Mouse (Mus musculus) intestine, embryonic 15.5 days (tissue): Measurements from ENCODE around the gene Catsperz. TPM values are rescaled to one million over a fixed set of nuclear protein-coding genes. Genes with fewer than 3 reads are reported as not detected.
A peak's percentile ranks its signal among the peaks of the same experiment; 100 is the strongest.

Source experiments
- ATAC-seq: fragments of 200-750 bp; cut with Nextera tagmentation; 2 replicates; pipeline ENCODE4 v1.8.0; 2017; ENCODE audit warnings: moderate TSS enrichment, moderate library complexity
- H3K27ac ChIP-seq: fragments of 300-500 bp; sonication (generic); 2 replicates; pipeline ENCODE4 v1.5.1; 2015; ENCODE audit warnings: mild to moderate bottlenecking, inconsistent platforms
- H3K27me3 ChIP-seq: fragments of 300-500 bp; sonication (generic); replicated peaks from 2 replicates; pipeline ENCODE4 v1.6.1; 2015; ENCODE audit warnings: inconsistent platforms
- H3K36me3 ChIP-seq: fragments of 300-500 bp; sonication (generic); 2 replicates; pipeline ENCODE4 v1.6.1; 2015; ENCODE audit warnings: inconsistent platforms
- H3K4me1 ChIP-seq: fragments of 300-500 bp; sonication (generic); replicated peaks from 2 replicates; pipeline ENCODE4 v1.6.1; 2015; ENCODE audit warnings: inconsistent platforms
- H3K4me2 ChIP-seq: fragments of 300-500 bp; sonication (generic); replicated peaks from 2 replicates; pipeline ENCODE4 v1.6.1; 2015; ENCODE audit warnings: mild to moderate bottlenecking, inconsistent platforms
- H3K4me3 ChIP-seq: fragments of 300-500 bp; sonication (generic); replicated peaks from 2 replicates; pipeline ENCODE4 v1.5.1; 2015; ENCODE audit warnings: inconsistent platforms
- H3K9ac ChIP-seq: fragments of 300-500 bp; sonication (generic); 2 replicates; pipeline ENCODE4 v1.6.1; 2015; ENCODE audit warnings: inconsistent platforms
- H3K9me3 ChIP-seq: fragments of 300-500 bp; sonication (generic); 2 replicates; pipeline ENCODE4 v1.6.1; 2016; ENCODE audit warnings: inconsistent platforms
- WGBS: fragments of 180-500 bp; shearing (Covaris S2); methylation state at CpG from one replicate; pipeline ENCODE4 v1.1.7; 2015; 5-methylcytosine and 5-hydroxymethylcytosine counted together
- polyA plus RNA-seq: library from polyadenylated mRNA; unstranded; fragments of >200 nt; fragmentation: Nextera tagmentation; extraction: Ambion mirVana; gene quantifications from 2 replicates; pipeline ENCODE4 v1.2.1, GENCODE M21; 2015

Gene Catsperz
- 1.1 and 1.6 TPM in 2 replicates for polyA plus RNA-seq

DNA sequence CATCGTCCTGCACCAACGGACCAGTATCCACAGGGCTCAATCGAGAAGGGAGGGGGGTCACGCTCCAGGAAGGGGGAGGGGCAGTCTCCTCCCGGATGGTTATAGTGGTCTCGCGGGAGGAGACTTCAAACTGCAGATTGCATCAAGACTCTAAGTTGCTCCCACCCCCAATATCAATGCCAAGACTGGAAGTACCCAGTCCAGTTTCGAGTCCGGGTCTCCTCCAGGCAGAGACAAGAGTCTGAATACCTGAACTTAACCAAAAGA lies at the start of gene Catsperz:
TSS of gene Catsperz (minus strand) at position 74 of the 267 bp plus-strand sequence.
- no peak within 1 kb of the TSS for H3K27ac ChIP-seq
- peak within 1 kb of the TSS; percentile 48 for H3K4me2 ChIP-seq
- H3K9me3 ChIP-seq, result no peaks in the 10 kb centered on the region
- peak within 1 kb of the TSS; percentile 6; the same call in 1 of the 2 replicates for H3K9ac ChIP-seq
- no peak for ATAC-seq
- peak within 1 kb of the TSS; percentile 18 for H3K4me3 ChIP-seq
- WGBS, result 3% methylated on average over 9 of the region's 9 CpGs
- no peaks in the 10 kb centered on the region for H3K36me3 ChIP-seq
- H3K4me1 ChIP-seq, result peaks cover 26% of the 10 kb centered on the region
- H3K27me3 ChIP-seq, result peaks cover 56% of the 10 kb centered on the region

DNA sequence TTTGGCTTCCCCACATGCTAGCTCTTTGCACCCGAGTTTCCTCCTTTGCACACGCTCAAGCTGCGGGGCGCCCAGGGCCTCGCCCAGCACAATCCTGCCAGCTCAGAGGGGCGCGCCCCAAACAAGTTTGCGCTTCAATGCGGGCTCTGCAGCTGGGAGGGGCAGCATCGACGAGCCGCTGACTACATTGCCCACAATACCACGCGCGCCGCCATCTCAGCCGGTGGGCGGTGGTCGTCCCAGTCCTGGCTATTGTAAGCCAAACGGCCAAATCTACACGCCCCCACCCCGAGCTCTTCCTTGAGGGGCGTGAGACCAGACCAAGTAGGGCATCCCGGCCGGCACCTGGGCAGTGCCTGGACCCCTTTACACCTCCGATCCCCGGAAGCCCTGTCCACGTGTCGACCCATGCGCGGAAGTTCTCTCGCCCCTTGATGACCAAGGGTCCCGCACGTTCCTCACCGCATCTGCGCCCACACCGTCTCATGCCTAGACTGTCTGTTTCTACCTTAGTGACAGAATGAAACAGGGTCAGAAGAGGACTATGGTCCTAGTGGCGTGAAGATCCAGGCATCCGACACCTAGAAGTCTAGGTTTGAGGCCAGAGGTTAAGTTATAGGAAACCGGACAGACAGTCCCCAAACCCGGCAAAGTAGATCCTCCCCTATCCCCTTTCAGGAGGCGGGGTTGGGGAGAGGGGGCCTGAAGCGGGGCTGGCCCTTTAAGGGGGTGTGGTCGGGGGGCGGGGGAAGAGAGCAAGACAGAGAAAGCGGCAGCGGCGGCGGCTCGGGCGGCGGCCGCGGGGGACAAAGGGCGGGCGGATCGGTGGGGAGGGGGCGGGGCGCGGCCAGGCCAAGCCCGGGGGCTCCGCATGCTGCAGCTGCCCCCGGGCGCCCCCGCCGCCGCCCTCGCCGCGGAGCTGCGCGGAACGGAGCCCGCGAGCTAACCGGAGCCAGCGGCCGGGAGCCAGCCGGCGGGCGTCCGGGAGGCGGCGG lies 49.3 kb upstream of the Catsperz start, which contains the start of gene Ppp1r14b:
TSS of gene Ppp1r14b (plus strand) at position 758 of the 995 bp plus-strand sequence.
- H3K27me3 ChIP-seq, result no peaks in the 10 kb centered on the region
- H3K4me1 ChIP-seq, result peaks cover 69% of the 10 kb centered on the region

DNA sequence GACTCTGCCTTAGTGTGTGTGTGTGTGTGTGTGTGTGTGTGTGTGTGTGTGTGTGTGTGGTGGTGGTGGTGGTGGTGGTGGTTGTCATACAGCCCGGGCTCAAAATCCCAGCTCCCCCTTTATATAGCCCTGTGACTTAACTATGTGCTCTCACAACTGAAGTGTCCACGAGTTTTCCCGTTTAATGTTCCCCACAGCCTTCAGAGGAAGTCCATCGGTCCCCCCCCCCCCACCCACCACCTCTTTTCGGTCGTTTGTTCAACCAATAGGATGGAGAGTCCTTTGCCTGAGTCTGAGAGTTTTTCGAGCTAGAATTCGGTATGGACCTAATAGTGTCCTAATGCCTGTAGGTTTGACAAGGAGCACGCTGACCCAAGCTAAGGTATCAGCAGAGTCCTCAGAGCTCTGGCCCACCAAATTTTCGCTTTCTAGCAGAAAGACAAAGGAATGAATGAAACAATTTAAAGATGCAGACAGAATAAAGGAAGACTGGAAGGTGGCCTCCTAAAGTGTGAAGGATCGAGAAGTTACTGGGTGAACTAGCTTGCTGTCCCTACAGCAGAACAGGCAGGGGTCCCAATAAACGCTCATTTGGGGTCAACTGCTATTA lies 48.5 kb upstream of the Catsperz start:
- WGBS, result 33% methylated on average over 12 of the region's 12 CpGs
- no peaks in the 10 kb centered on the region for H3K27me3 ChIP-seq
- no peak for ATAC-seq
- peak overlapping the region; percentile 55 for H3K4me3 ChIP-seq
- H3K4me2 ChIP-seq, result peak overlapping the region; percentile 88
- peak overlapping the region; percentile 92; the same call in 1 of the 2 replicates for H3K27ac ChIP-seq
- peak overlapping the region; percentile 73 for H3K9ac ChIP-seq
- peaks cover 11% of the 10 kb centered on the region; the same call in 1 of the 2 replicates for H3K36me3 ChIP-seq
- peaks cover 63% of the 10 kb centered on the region for H3K4me1 ChIP-seq
- H3K9me3 ChIP-seq, result no peaks in the 10 kb centered on the region

More for the DNA sequence above, 49.3 kb upstream of the Catsperz start, which contains the start of gene Ppp1r14b:
- peak; percentile 69 for ATAC-seq
- under 1% methylated on average over 72 of the region's 84 CpGs for WGBS
- Histone ChIP-seq H3K9me3 (no peaks in the 10 kb centered on the region), H3K4me3 (peak within 1 kb of the TSS; percentile 55), H3K9ac (peak within 1 kb of the TSS; percentile 73), H3K36me3 (peaks cover 11% of the 10 kb centered on the region; the same call in 1 of the 2 replicates), H3K27ac (peak within 1 kb of the TSS; percentile 92), H3K4me2 (peak within 1 kb of the TSS; percentile 88)

DNA sequence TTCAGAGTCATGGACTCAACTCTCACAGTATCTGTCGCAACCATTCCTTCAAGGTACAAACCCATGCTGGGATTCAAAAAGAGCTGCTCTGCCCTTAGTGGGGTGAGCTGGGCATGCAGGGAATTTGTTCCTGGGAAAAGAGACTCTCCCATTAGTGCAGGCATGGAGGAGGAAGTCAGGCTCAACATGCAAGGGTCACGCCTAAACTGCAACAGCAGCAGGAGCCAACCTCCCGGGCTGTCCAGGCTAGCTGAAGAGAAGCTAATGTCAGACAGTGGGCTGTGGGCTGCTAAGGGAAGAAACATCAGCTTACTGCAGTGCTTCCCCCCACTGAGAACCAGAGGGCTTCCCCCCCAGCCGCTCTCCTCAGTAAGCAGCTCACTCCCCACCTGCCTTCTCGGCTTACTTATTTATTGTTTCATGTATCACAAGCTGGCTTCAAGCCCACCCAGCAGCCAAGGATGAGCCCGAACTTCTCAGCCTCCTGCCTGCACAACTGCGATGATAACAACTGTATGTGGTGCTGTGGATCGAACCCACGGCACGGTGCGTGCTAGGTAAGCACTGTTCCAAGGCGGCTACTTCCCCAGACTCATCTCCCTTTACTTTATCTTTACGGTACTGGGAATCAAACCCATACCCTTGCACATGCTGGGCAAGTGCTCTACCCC lies 47.2 kb upstream of the Catsperz start:
- Histone ChIP-seq H3K4me3 (no peak overlapping the region), H3K9me3 (no peaks in the 10 kb centered on the region), H3K27ac (peak overlapping the region; percentile 49; the same call in 1 of the 2 replicates), H3K4me1 (peaks cover 58% of the 10 kb centered on the region), H3K4me2 (no peak overlapping the region), H3K27me3 (no peaks in the 10 kb centered on the region), H3K9ac (0 out of 2 replicates have a peak overlapping the region, but pooled peaks have one; percentile 10), H3K36me3 (peaks cover 2% of the 10 kb centered on the region; the same call in 1 of the 2 replicates)
- 76% methylated on average over 13 of the region's 13 CpGs for WGBS
- no peak for ATAC-seq

DNA sequence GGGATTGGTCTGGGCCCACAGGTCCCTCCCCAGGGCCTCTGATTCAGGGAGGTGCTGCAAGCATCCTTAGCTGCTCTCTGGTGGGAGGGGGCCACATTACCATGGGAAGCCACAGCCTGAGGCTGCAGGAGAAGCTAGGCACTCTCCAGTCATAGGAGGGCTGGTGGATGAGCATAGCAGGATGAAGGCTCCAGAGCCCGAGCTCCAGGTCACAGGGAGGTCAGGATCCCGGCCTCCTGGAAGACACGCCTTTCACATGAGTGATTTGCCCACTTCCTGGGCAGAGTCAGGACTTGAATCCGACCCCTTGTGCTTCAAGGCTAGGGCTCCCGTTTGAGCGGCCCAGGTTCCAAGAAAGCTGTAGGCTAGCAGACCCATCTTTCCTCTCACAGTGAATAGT lies 46.5 kb upstream of the Catsperz start:
- Histone ChIP-seq H3K9ac (no peak overlapping the region; the same call in 1 of the 2 replicates), H3K27me3 (no peaks in the 10 kb centered on the region), H3K4me1 (peaks cover 58% of the 10 kb centered on the region), H3K36me3 (peaks cover under 1% of the 10 kb centered on the region; the same call in 1 of the 2 replicates), H3K4me3 (no peak overlapping the region), H3K27ac (peak overlapping the region; percentile 92), H3K9me3 (no peaks in the 10 kb centered on the region), H3K4me2 (peak overlapping the region; percentile 72; the same call in 1 of the 2 replicates)
- WGBS, result 24% methylated on average over 6 of the region's 6 CpGs
- ATAC-seq, result no peak

DNA sequence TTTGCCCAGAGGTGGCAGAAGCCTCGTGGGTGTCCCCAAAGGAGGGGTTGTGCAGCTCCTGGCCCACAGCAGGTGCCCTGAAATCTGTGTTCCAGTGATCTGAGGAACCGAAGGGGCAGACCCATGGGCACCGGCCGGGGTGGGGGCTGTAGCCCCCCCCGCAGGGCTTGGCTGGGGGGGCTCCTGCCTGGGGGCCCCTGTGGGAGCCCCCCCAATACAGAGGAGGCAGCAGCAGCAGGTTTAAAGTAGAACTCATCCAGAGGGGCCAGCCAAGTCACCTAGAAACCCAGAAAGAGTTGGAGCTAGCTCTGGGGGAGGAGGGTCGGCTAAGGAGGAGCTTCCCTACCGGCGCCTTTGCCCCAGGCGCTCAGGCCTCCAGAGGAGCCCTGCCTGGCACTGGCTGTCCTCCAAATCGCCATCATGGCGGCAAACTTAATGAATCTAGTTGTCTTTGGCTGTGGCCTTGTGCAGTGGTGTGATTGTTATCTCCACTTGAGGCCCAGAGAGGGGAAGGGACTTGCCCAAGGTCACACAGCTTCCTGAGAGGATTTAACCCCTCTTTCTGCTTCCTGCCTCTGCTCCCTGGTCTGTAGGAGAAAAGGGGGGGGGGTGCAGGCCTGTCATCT lies 45.4 kb upstream of the Catsperz start:
- peaks cover 8% of the 10 kb centered on the region; the same call in 1 of the 2 replicates for H3K36me3 ChIP-seq
- peaks cover 54% of the 10 kb centered on the region for H3K4me1 ChIP-seq
- H3K27ac ChIP-seq, result peak overlapping the region; percentile 92
- no peak for ATAC-seq
- H3K4me2 ChIP-seq, result peak overlapping the region; percentile 72
- H3K27me3 ChIP-seq, result no peaks in the 10 kb centered on the region
- H3K9ac ChIP-seq, result peak overlapping the region; percentile 87
- WGBS, result 28% methylated on average over 11 of the region's 11 CpGs
- no peaks in the 10 kb centered on the region for H3K9me3 ChIP-seq
- H3K4me3 ChIP-seq, result peak overlapping the region; percentile 74

DNA sequence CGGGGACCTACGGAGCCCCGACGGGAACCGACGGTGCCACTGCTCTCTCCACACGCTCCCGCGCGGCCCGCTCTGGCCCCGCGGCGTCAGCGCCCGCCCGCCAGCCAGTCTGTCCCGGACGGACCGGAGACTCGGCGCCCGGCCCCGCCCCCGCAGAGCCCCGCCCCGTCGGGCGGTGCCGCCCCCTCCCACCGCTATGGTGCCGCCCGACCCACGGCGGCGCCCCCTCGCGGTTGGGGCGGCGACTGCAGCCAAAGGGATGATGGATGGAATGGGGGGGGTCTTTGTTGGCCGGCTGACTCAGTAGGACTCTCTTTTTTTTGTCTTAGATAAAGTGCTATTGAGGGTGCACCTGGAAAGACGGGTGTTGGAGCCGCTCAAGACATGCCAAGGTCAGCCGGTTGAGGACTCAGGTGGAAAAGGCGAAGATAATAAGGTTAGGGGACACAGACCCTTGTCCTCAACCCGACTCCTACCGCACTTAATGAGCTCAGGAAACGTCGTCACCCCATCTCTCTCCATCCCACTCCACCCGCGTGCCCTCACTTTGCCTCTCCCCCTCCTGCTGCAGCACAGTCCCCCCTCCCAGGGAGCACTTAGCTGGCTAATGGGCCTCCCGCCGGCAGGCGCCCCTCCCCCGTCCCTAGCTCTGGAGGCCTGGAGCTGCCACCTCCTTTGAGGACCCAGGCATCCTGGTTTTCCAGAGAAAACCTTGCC lies 44.6 kb upstream of the Catsperz start:
- Histone ChIP-seq H3K27ac (peak overlapping the region; percentile 92), H3K9me3 (no peaks in the 10 kb centered on the region), H3K9ac (peak overlapping the region; percentile 87), H3K27me3 (no peaks in the 10 kb centered on the region), H3K4me3 (peak overlapping the region; percentile 74), H3K36me3 (peaks cover 15% of the 10 kb centered on the region), H3K4me2 (peak overlapping the region; percentile 72), H3K4me1 (peaks cover 54% of the 10 kb centered on the region)
- 1% methylated on average over 54 of the region's 55 CpGs for WGBS
- ATAC-seq, result peak; percentile 72

DNA sequence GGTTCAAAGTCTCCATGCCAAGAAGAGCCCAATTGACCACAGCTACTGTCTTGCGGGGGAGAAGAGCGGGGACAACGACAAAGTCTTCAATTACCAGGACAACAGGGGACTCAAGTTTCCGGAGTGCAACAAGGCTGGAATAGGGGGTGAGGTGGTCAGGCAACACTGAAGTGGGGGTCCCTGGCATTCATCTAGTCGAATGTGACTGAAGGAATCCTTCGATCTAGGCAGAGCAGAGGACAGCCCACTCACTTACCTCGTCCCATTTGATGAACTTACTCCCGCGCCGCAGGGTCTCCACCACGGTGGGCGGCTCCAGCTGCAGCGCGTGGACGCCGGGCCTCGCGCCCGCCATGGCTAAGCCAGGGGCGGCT lies 44.1 kb upstream of the Catsperz start:
- ATAC-seq, result peak; percentile 8
- no peaks in the 10 kb centered on the region for H3K27me3 ChIP-seq
- H3K36me3 ChIP-seq, result peaks cover 20% of the 10 kb centered on the region
- peak overlapping the region; percentile 74 for H3K4me3 ChIP-seq
- H3K4me2 ChIP-seq, result peak overlapping the region; percentile 72
- H3K4me1 ChIP-seq, result peaks cover 54% of the 10 kb centered on the region
- no peaks in the 10 kb centered on the region for H3K9me3 ChIP-seq
- peak overlapping the region; percentile 87 for H3K9ac ChIP-seq
- WGBS, result under 1% methylated on average over 20 of the region's 20 CpGs
- H3K27ac ChIP-seq, result peak overlapping the region; percentile 92

DNA sequence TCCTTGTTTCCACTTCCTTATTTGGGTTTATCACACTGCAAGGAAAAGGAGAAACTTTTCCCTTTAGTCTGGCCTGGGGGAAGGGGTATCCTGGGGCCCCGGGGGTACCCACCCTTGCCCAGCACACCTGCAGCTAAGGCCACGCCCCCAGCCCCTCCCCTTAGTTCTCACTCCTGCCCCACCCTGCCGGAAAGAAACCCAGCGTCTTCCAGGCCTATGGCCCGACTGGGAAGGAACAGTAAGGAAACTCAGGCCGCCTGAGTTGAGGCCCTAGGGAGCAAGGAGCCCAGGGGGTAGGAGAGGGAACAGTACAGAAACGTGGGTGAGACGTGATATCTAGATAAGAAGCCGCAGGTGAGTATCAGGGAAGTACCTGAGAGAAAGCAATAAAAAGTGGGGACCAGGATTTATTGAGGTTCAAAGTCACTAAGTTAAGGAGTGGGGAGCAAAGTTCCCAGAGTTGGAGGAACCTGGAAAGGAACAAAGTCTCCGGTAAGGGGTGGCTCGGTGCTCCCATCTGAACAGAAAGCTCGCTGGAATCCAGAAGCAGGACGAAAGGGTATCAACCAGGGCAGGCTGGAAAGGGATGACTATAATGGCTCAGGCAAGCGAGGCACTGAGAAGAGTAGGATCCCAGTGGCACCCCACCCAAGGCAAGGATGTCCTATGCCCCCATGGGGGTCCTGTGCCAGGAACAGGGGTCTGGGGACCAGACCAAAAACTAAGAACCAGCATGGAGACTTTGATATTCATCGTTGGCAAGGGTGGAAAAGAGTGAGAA lies 43.5 kb upstream of the Catsperz start:
- H3K4me2 ChIP-seq, result peak overlapping the region; percentile 72
- 5% methylated on average over 15 of the region's 15 CpGs for WGBS
- peak; percentile 86 for ATAC-seq
- peaks cover 25% of the 10 kb centered on the region for H3K36me3 ChIP-seq
- no peaks in the 10 kb centered on the region for H3K9me3 ChIP-seq
- peak overlapping the region; percentile 92 for H3K27ac ChIP-seq
- H3K9ac ChIP-seq, result peak overlapping the region; percentile 87
- peaks cover 50% of the 10 kb centered on the region for H3K4me1 ChIP-seq
- H3K4me3 ChIP-seq, result peak overlapping the region; percentile 74
- no peaks in the 10 kb centered on the region for H3K27me3 ChIP-seq

DNA sequence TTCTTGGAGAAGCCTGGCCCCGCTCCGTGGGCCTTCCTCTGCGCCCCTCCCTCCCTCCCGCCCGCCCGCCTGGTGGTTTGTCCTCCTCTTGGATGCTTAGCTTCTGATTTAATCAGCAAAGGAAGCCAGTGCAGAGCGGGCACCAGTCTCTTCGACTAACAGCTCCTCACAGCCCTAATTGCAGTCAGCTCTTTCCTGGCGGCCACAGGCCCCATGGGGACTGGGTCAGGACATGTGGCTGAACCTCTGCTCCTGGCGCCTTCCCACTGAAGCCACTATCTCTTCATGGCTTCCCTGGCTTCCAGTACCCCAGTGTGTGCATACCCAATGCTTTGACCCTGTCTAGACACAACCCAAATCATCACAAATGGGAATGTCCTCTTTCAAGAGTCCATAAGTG lies 31.3 kb upstream of the Catsperz start:
- no peak overlapping the region for H3K9ac ChIP-seq
- peaks cover 20% of the 10 kb centered on the region for H3K4me1 ChIP-seq
- no peak for ATAC-seq
- 75% methylated on average over 10 of the region's 10 CpGs for WGBS
- no peaks in the 10 kb centered on the region for H3K27me3 ChIP-seq
- H3K36me3 ChIP-seq, result peaks cover 64% of the 10 kb centered on the region
- H3K4me2 ChIP-seq, result no peak overlapping the region
- no peak overlapping the region for H3K27ac ChIP-seq
- no peak overlapping the region for H3K4me3 ChIP-seq
- H3K9me3 ChIP-seq, result no peaks in the 10 kb centered on the region
